Comparison of ENCODE assay signal across 11 mouse cellular contexts in the genomic region with DNA sequence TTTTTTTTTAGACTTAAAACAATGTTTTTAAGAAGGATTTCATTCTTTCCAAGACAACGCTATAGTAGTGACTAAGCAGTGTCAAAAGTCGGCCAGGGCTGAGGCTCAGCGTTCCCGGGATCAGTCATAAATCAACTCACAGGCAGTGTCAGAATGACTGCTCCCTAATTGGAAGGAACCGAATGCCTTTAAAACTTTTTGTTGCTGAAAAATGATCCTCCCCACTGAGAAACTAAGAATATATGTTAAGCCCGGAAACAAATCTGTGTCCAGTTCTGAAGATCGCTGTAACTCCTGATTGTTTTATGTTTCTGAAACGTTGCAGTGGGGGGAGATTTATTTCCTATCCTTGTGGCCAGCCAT.
DNase-seq lines count a peak whose midpoint lies in the region; ATAC-seq and TF ChIP-seq lines count a peak whose summit lies in the region.
"Had no signal": no experiment of that assay in that cellular context is flagged by ENCODE, and none has a peak within 500 bp of the region (broad histone marks: within the 10 kb centered on the region; RNA-seq: fewer than 3 reads in every experiment).

No protein-coding gene starts in this region.

- no peak for DNase-seq in heart, postnatal 25 days (ENCODE audit: low spot score)
- DNase-seq in adrenal gland, adult 8-10 months: peak; percentile 50
- DNase-seq in neural tube, embryonic 11.5 days (ENCODE audit: low spot score): peak; percentile 50
- no peak for DNase-seq in forebrain, postnatal 0 days
- DNase-seq in urinary bladder, adult 18-20 months (ENCODE audit: low spot score in 2 of 2): no peak
- no peak for DNase-seq in heart, postnatal 10 days
- DNase-seq: lung, postnatal 4 days had no signal

- no peak for ATAC-seq in heart, embryonic 11.5 days (replicated peaks; ENCODE audit: insufficient number of reproducible peaks, low FRiP score, low TSS enrichment)
- 0 out of 2 replicates have a peak, but pooled peaks have one; percentile 50 for ATAC-seq in intestine, embryonic 16.5 days
- no peak; the same call in 1 of the 2 replicates for ATAC-seq in neural tube, embryonic 11.5 days (ENCODE audit: insufficient read depth, low FRiP score, low TSS enrichment)
- no peak for ATAC-seq in forebrain, postnatal 0 days
- ATAC-seq: forebrain, embryonic 14.5 days; hindbrain, embryonic 16.5 days had no signal

- H3K4me3 ChIP-seq in heart, embryonic 11.5 days (ENCODE audit: low read depth, low read length): no peak overlapping the region
- 0 out of 2 replicates have a peak overlapping the region, but pooled peaks have one; percentile 9 for H3K4me3 ChIP-seq in intestine, embryonic 16.5 days (ENCODE audit: low read length)
- no peak overlapping the region for H3K4me3 ChIP-seq in neural tube, embryonic 11.5 days (ENCODE audit: low read depth, low read length)
- no peak overlapping the region for H3K4me3 ChIP-seq in forebrain, postnatal 0 days (ENCODE audit: low read depth, low read length)

- no peaks in the 10 kb centered on the region; the same call in 1 of the 2 replicates for H3K36me3 ChIP-seq in heart, embryonic 11.5 days (ENCODE audit: control insufficient read depth, insufficient read depth, low read length)
- no peaks in the 10 kb centered on the region for H3K36me3 ChIP-seq in intestine, embryonic 16.5 days (ENCODE audit: control insufficient read depth, insufficient read depth, low read length)
- no peaks in the 10 kb centered on the region for H3K36me3 ChIP-seq in neural tube, embryonic 11.5 days (ENCODE audit: control insufficient read depth, insufficient read depth, low read length)
- H3K36me3 ChIP-seq in forebrain, postnatal 0 days (ENCODE audit: insufficient read depth): no peaks in the 10 kb centered on the region

- no peak overlapping the region for H3K9ac ChIP-seq in heart, embryonic 11.5 days (ENCODE audit: low read depth, low read length)
- H3K9ac ChIP-seq in intestine, embryonic 16.5 days (ENCODE audit: low read depth, low read length): no peak overlapping the region
- H3K9ac ChIP-seq in neural tube, embryonic 11.5 days (ENCODE audit: low read length): no peak overlapping the region
- H3K9ac ChIP-seq in forebrain, postnatal 0 days: no peak overlapping the region

- no peak overlapping the region for H3K27ac ChIP-seq in heart, embryonic 11.5 days (ENCODE audit: low read depth, low read length)
- no peak overlapping the region for H3K27ac ChIP-seq in intestine, embryonic 16.5 days (ENCODE audit: low read length)
- no peak overlapping the region for H3K27ac ChIP-seq in neural tube, embryonic 11.5 days (ENCODE audit: low read depth, low read length)
- no peak overlapping the region for H3K27ac ChIP-seq in forebrain, postnatal 0 days (ENCODE audit: low read depth, low read length)

- no peaks in the 10 kb centered on the region for H3K27me3 ChIP-seq in heart, embryonic 11.5 days (ENCODE audit: control insufficient read depth, insufficient read depth, low read length)
- H3K27me3 ChIP-seq in intestine, embryonic 16.5 days (replicated peaks; ENCODE audit: control insufficient read depth, insufficient read depth, low read length): no peaks in the 10 kb centered on the region
- H3K27me3 ChIP-seq in neural tube, embryonic 11.5 days (ENCODE audit: control insufficient read depth, insufficient read depth, low read length): no peaks in the 10 kb centered on the region
- H3K27me3 ChIP-seq in forebrain, postnatal 0 days (ENCODE audit: insufficient read depth, low read length): no peaks in the 10 kb centered on the region

- TF ChIP-seq CTCF in forebrain, postnatal 0 days (IDR thresholded peaks at IDR 0.05; ENCODE audit: low read depth): no peak

- intact Hi-C loops in heart, postnatal 25 days (cut with DNase I): no loop called here
- intact Hi-C loops in heart, postnatal 10 days (cut with DNase I): no loop called here

- no peaks in the 10 kb centered on the region for H3K9me3 ChIP-seq in heart, embryonic 11.5 days (replicated peaks; ENCODE audit: control insufficient read depth, low read length)
- no peaks in the 10 kb centered on the region for H3K9me3 ChIP-seq in intestine, embryonic 16.5 days (ENCODE audit: control insufficient read depth, low read length)
- no peaks in the 10 kb centered on the region for H3K9me3 ChIP-seq in neural tube, embryonic 11.5 days (ENCODE audit: control insufficient read depth, low read length)
- H3K9me3 ChIP-seq in forebrain, postnatal 0 days (ENCODE audit: low read length): no peaks in the 10 kb centered on the region

- 0 out of 2 replicates have a peak overlapping the region, but pooled peaks have one; percentile 5 for H3K4me2 ChIP-seq in heart, embryonic 11.5 days
- peak overlapping the region; percentile 29; the same call in 1 of the 2 replicates for H3K4me2 ChIP-seq in intestine, embryonic 16.5 days (ENCODE audit: low read depth, low read length)
- peak overlapping the region; percentile 31 for H3K4me2 ChIP-seq in neural tube, embryonic 11.5 days (ENCODE audit: low read depth)
- H3K4me2 ChIP-seq in forebrain, postnatal 0 days (ENCODE audit: low read depth): no peak overlapping the region

- no peaks in the 10 kb centered on the region for H3K4me1 ChIP-seq in heart, embryonic 11.5 days (ENCODE audit: control insufficient read depth, insufficient read depth, low read length)
- H3K4me1 ChIP-seq in intestine, embryonic 16.5 days (ENCODE audit: control insufficient read depth, insufficient read depth, low read length): peaks cover 11% of the 10 kb centered on the region
- peaks cover 20% of the 10 kb centered on the region for H3K4me1 ChIP-seq in neural tube, embryonic 11.5 days (ENCODE audit: control insufficient read depth, insufficient read depth, low read length)
- H3K4me1 ChIP-seq in forebrain, postnatal 0 days (ENCODE audit: insufficient read depth): no peaks in the 10 kb centered on the region

- WGBS in heart, embryonic 11.5 days (ENCODE audit: insufficient replicate concordance): 48% methylated on average over 8 of the region's 8 CpGs
- WGBS in intestine, embryonic 16.5 days: 13% methylated on average over 8 of the region's 8 CpGs
- 4% methylated on average over 8 of the region's 8 CpGs for WGBS in neural tube, embryonic 11.5 days
- WGBS in forebrain, postnatal 0 days: 35% methylated on average over 8 of the region's 8 CpGs

Comparison
In these comparisons a context has a peak if more than half of its experiments do, and no peak if none do; other contexts are left out.
1. DNase-seq: peak in adrenal gland, adult 8-10 months (single experiment) and neural tube, embryonic 11.5 days (single experiment); none in heart, postnatal 25 days (single experiment), forebrain, postnatal 0 days (single experiment), urinary bladder, adult 18-20 months (0 of 2) and heart, postnatal 10 days (0 of 2).